Mouse (Mus musculus): ENCODE data around the gene Axin2. TPM values are rescaled to one million over a fixed set of nuclear protein-coding genes. Genes with fewer than 3 reads are reported as not detected.

Gene Axin2
- polyA plus RNA-seq, 1 experiment from 2014 or later: 1.7 TPM

GRCm38 (mm10) chr11:108923188-108923575 is 3.0 kb downstream of the Axin2 start:
- Histone ChIP-seq H3K27me3 (peaks cover 18% of the 10 kb centered on the region), H3K4me2 (peak overlapping the region; percentile 98), H3K9ac (no peak overlapping the region), H3K4me3 (peak overlapping the region; percentile 94), H3K27ac (no peak overlapping the region), H3K4me1 (replicated peaks) (peaks cover 51% of the 10 kb centered on the region), H3K9me3 (replicated peaks) (no peaks in the 10 kb centered on the region), H3K36me3 (no peaks in the 10 kb centered on the region)
- WGBS: 9% methylated on average over 17 of the region's 17 CpGs
- ATAC-seq (replicated peaks; ENCODE audit: insufficient number of reproducible peaks, insufficient read depth, low FRiP score, low read depth): no peak

GRCm38 (mm10) chr11:108923781-108924180 is 3.6 kb downstream of the Axin2 start:
- Histone ChIP-seq H3K4me1 (replicated peaks) (peaks cover 57% of the 10 kb centered on the region), H3K9me3 (replicated peaks) (no peaks in the 10 kb centered on the region), H3K27ac (no peak overlapping the region), H3K36me3 (no peaks in the 10 kb centered on the region), H3K9ac (no peak overlapping the region), H3K27me3 (peaks cover 18% of the 10 kb centered on the region), H3K4me3 (peak overlapping the region; percentile 94), H3K4me2 (peak overlapping the region; percentile 98)
- 53% methylated on average over 13 of the region's 13 CpGs for WGBS
- no peak for ATAC-seq (replicated peaks; ENCODE audit: insufficient number of reproducible peaks, insufficient read depth, low FRiP score, low read depth)

- peaks cover 18% of the 10 kb centered on the region for H3K27me3 ChIP-seq
- WGBS: 25% methylated on average over 5 of the region's 5 CpGs
- peak overlapping the region; percentile 94; the same call in 1 of the 2 replicates for H3K4me3 ChIP-seq
- H3K4me1 ChIP-seq (replicated peaks): peaks cover 62% of the 10 kb centered on the region
- H3K27ac ChIP-seq: no peak overlapping the region
- ATAC-seq (replicated peaks; ENCODE audit: insufficient number of reproducible peaks, insufficient read depth, low FRiP score, low read depth): no peak
- H3K36me3 ChIP-seq: no peaks in the 10 kb centered on the region
- H3K4me2 ChIP-seq: peak overlapping the region; percentile 40; the same call in 1 of the 2 replicates
- no peak overlapping the region for H3K9ac ChIP-seq
- no peaks in the 10 kb centered on the region for H3K9me3 ChIP-seq (replicated peaks)
Observed at GRCm38 (mm10) chr11:108924346-108924745, 4.2 kb downstream of the Axin2 start.

DNA sequence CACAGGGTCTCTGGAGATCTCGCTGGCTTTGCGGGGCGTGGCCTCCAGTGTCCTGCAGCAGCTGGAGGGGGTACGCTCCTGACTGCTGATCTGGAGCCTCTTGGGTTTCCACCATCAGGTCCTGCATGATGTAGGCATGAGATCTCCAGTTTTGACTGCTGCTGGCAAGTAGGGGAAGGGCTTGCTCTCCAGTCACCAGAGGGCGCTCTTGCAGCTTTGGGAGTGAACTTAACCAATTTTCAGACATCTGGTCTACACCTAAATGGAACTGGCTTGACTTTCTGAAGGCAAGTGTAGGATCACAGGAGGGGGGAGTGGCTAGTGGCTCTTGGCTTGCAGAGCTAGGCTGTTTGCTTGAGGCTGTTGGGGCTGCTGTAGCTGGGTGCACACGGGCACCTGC is 5.1 kb downstream of the Axin2 start:
- Histone ChIP-seq H3K9ac (no peak overlapping the region), H3K27ac (no peak overlapping the region)

DNA sequence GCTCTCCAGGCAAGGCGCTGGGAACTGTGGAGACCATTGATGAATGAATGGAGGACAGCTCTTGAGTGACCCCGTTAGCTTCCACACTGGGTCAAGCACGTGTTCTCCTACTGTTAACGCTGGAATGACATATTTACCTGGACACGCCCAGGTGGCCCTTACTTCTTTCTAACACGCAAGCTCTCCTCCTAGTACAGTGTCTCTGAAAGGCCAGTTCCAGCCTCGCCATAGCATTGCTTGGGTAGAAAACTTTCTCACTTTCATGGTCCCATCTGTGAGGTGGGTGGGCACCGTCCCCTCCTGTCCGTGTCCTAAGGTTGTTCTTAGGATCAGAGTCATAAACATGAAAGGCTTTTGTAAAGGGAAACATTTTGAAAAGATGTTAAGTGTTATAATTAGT is 5.7 kb downstream of the Axin2 start:
- 0 out of 2 replicates have a peak overlapping the region, but pooled peaks have one; percentile 16 for H3K4me2 ChIP-seq
- ATAC-seq (replicated peaks; ENCODE audit: insufficient number of reproducible peaks, insufficient read depth, low FRiP score, low read depth): no peak
- peaks cover 65% of the 10 kb centered on the region for H3K4me1 ChIP-seq (replicated peaks)
- no peak overlapping the region for H3K4me3 ChIP-seq
- no peaks in the 10 kb centered on the region for H3K9me3 ChIP-seq (replicated peaks)
- no peaks in the 10 kb centered on the region for H3K36me3 ChIP-seq
- H3K9ac ChIP-seq: no peak overlapping the region
- H3K27ac ChIP-seq: no peak overlapping the region
- WGBS: 81% methylated on average over 9 of the region's 9 CpGs
- H3K27me3 ChIP-seq: peaks cover 22% of the 10 kb centered on the region

More for the DNA sequence above, 5.1 kb downstream of the Axin2 start:
- 15% methylated on average over 6 of the region's 6 CpGs for WGBS
- ATAC-seq (replicated peaks; ENCODE audit: insufficient number of reproducible peaks, insufficient read depth, low FRiP score, low read depth): no peak
- H3K27me3 ChIP-seq: peaks cover 18% of the 10 kb centered on the region
- peak overlapping the region; percentile 40 for H3K4me2 ChIP-seq
- peak overlapping the region; percentile 94; the same call in 1 of the 2 replicates for H3K4me3 ChIP-seq
- peaks cover 65% of the 10 kb centered on the region for H3K4me1 ChIP-seq (replicated peaks)
- H3K36me3 ChIP-seq: no peaks in the 10 kb centered on the region
- no peaks in the 10 kb centered on the region for H3K9me3 ChIP-seq (replicated peaks)

- H3K9ac ChIP-seq: no peak overlapping the region
- peaks cover 62% of the 10 kb centered on the region for H3K4me1 ChIP-seq (replicated peaks)
- ATAC-seq (replicated peaks; ENCODE audit: insufficient number of reproducible peaks, insufficient read depth, low FRiP score, low read depth): no peak
- H3K4me3 ChIP-seq: no peak overlapping the region
- H3K27me3 ChIP-seq: peaks cover 22% of the 10 kb centered on the region
- no peaks in the 10 kb centered on the region for H3K36me3 ChIP-seq
- no peaks in the 10 kb centered on the region for H3K9me3 ChIP-seq (replicated peaks)
- 41% methylated on average over 10 of the region's 10 CpGs for WGBS
- peak overlapping the region; percentile 23; the same call in 1 of the 2 replicates for H3K27ac ChIP-seq
- peak overlapping the region; percentile 29; the same call in 1 of the 2 replicates for H3K4me2 ChIP-seq
Observed at GRCm38 (mm10) chr11:108926345-108927092, 6.4 kb downstream of the Axin2 start.

- Histone ChIP-seq H3K27me3 (peaks cover 22% of the 10 kb centered on the region), H3K4me2 (peak overlapping the region; percentile 29; the same call in 1 of the 2 replicates), H3K27ac (peak overlapping the region; percentile 23; the same call in 1 of the 2 replicates), H3K4me1 (replicated peaks) (peaks cover 57% of the 10 kb centered on the region), H3K36me3 (no peaks in the 10 kb centered on the region), H3K9me3 (replicated peaks) (no peaks in the 10 kb centered on the region), H3K9ac (no peak overlapping the region), H3K4me3 (no peak overlapping the region)
- no peak for ATAC-seq (replicated peaks; ENCODE audit: insufficient number of reproducible peaks, insufficient read depth, low FRiP score, low read depth)
- 50% methylated on average over 13 of the region's 13 CpGs for WGBS
Observed at GRCm38 (mm10) chr11:108927093-108927444, 6.9 kb downstream of the Axin2 start.

- WGBS: 32% methylated on average over 8 of the region's 8 CpGs
- no peaks in the 10 kb centered on the region for H3K9me3 ChIP-seq (replicated peaks)
- H3K27ac ChIP-seq: no peak overlapping the region
- no peaks in the 10 kb centered on the region for H3K36me3 ChIP-seq
- peaks cover 16% of the 10 kb centered on the region for H3K27me3 ChIP-seq
- ATAC-seq (replicated peaks; ENCODE audit: insufficient number of reproducible peaks, insufficient read depth, low FRiP score, low read depth): no peak
- H3K9ac ChIP-seq: no peak overlapping the region
- peaks cover 48% of the 10 kb centered on the region for H3K4me1 ChIP-seq (replicated peaks)
- no peak overlapping the region for H3K4me3 ChIP-seq
- no peak overlapping the region for H3K4me2 ChIP-seq
Observed at GRCm38 (mm10) chr11:108928096-108928495, 7.9 kb downstream of the Axin2 start.

GRCm38 (mm10) chr11:108928752-108929151 is 8.6 kb downstream of the Axin2 start:
- H3K4me3 ChIP-seq: no peak overlapping the region
- no peak for ATAC-seq (replicated peaks; ENCODE audit: insufficient number of reproducible peaks, insufficient read depth, low FRiP score, low read depth)
- H3K27me3 ChIP-seq: peaks cover 10% of the 10 kb centered on the region
- no peak overlapping the region for H3K9ac ChIP-seq
- WGBS: 29% methylated on average over 7 of the region's 7 CpGs
- no peaks in the 10 kb centered on the region for H3K9me3 ChIP-seq (replicated peaks)
- H3K4me1 ChIP-seq (replicated peaks): peaks cover 45% of the 10 kb centered on the region
- H3K36me3 ChIP-seq: no peaks in the 10 kb centered on the region
- no peak overlapping the region for H3K27ac ChIP-seq
- no peak overlapping the region for H3K4me2 ChIP-seq

DNA sequence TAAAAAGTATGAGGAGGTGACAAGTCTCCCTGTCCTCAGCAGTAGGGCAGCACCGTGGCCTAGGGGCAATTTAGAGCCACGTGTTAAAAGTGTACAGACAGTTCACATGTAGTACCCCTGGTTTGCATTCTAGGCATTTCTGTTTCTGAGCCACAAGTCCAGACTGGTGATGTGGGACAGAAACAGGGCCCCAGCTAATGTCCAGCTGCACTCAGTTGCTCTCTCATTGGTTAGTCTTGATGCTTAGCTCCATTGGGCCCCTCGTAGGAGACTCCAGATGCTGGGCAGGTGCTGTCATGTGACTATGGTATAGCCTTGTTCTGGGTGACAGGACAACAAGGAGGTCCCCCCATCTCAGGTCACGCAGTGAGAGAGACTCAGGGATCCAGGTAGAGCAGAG is 9.0 kb downstream of the Axin2 start:
- H3K9ac ChIP-seq: no peak overlapping the region
- ATAC-seq (replicated peaks; ENCODE audit: insufficient number of reproducible peaks, insufficient read depth, low FRiP score, low read depth): no peak
- WGBS: 53% methylated on average over 4 of the region's 4 CpGs

DNA sequence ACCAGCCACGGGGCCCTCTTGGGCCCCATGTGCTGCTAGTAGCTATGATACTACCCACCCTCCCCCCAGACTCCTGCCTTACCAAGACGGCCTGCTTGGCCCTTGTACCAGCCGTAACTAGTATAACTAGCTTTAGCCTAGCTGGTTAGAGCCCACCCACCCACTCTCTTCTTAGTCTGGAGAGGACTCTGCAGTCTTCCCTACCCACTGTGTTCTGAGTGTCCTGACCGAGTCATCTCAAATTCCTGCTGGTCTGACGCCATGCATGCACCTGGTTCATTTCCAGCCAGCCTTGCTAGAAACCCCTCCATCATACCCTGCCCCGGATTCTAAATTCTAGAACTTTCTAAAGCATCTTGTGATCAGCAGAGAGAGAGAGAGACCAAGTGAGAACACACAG is 9.6 kb downstream of the Axin2 start:
- Histone ChIP-seq H3K27ac (no peak overlapping the region), H3K4me1 (replicated peaks) (peaks cover 51% of the 10 kb centered on the region), H3K4me2 (no peak overlapping the region)

More for the DNA sequence above, 9.0 kb downstream of the Axin2 start:
- peaks cover 47% of the 10 kb centered on the region for H3K4me1 ChIP-seq (replicated peaks)
- H3K36me3 ChIP-seq: no peaks in the 10 kb centered on the region
- no peak overlapping the region for H3K4me2 ChIP-seq
- H3K27me3 ChIP-seq: 0 out of 2 replicates have a peak, but pooled peaks cover 7% of the 10 kb centered on the region
- H3K27ac ChIP-seq: no peak overlapping the region
- no peaks in the 10 kb centered on the region for H3K9me3 ChIP-seq (replicated peaks)
- no peak overlapping the region for H3K4me3 ChIP-seq

GRCm38 (mm10) chr11:108930612-108931011 is 10.5 kb downstream of the Axin2 start:
- no peak overlapping the region for H3K27ac ChIP-seq
- H3K9me3 ChIP-seq (replicated peaks): no peaks in the 10 kb centered on the region
- peaks cover 46% of the 10 kb centered on the region for H3K4me1 ChIP-seq (replicated peaks)
- no peak for ATAC-seq (replicated peaks; ENCODE audit: insufficient number of reproducible peaks, insufficient read depth, low FRiP score, low read depth)
- 51% methylated on average over 2 of the region's 3 CpGs for WGBS
- no peak overlapping the region for H3K9ac ChIP-seq
- H3K27me3 ChIP-seq: 0 out of 2 replicates have a peak, but pooled peaks cover 4% of the 10 kb centered on the region
- no peak overlapping the region for H3K4me3 ChIP-seq
- H3K36me3 ChIP-seq: no peaks in the 10 kb centered on the region
- no peak overlapping the region for H3K4me2 ChIP-seq

More for the DNA sequence above, 9.6 kb downstream of the Axin2 start:
- no peak overlapping the region for H3K9ac ChIP-seq
- H3K36me3 ChIP-seq: no peaks in the 10 kb centered on the region
- H3K9me3 ChIP-seq (replicated peaks): no peaks in the 10 kb centered on the region
- 0 out of 2 replicates have a peak, but pooled peaks cover 4% of the 10 kb centered on the region for H3K27me3 ChIP-seq
- WGBS: 79% methylated on average over 6 of the region's 6 CpGs
- ATAC-seq (replicated peaks; ENCODE audit: insufficient number of reproducible peaks, insufficient read depth, low FRiP score, low read depth): no peak
- no peak overlapping the region for H3K4me3 ChIP-seq

All from heart, embryonic 15.5 days (tissue).